Mouse (Mus musculus): ENCODE measurements around the gene Mtcl1.
A peak's percentile ranks its signal among the peaks of the same experiment; 100 is the strongest.

Mtcl1 gene

DNA sequence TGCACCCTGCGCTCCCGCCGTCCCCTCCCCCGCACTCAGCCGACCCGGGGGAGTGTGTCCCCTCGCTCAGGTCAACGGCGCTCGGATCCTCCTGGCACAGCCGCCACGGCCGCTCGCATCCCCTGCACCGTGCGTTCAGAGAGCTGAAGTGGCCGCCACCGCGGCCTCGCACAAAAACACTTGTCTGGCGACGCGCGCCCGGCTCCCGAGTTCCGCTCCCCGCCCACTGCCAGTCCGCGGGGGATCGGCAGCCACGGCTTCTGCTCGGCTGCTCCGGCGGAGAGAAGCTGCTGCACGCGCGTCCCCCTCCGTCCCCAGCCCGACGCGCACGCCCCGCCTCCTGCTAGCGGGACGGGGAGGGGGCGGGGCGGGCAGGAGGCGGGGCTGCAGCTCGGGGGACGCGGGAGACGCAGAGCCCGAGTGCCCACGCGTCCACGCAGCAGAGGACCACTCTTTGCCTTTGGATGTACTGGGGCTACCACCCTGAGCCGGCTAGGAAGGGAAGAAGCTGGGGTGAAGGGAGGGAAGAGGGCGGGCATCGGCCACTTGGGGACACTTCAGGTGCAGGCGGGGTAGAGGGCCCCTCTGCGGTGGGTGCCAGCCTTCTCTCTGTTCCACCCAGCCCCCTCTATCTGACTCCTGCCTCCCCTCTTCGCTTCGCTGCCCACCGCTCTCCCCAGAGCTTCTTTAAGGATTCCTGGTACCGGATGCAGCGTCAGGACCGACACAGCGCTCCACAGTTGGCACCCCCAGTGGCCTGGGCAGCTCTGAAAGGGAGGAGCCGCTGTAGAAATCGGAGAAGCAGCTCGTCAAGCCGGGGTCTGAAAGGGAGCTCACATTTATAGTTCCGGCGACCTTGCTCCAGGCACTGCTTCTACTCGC lies at the start of gene Mtcl1:
Gene Mtcl1, minus strand, starts transcription at position 291 of the 882 bp plus-strand sequence.
- DNase-seq: peak; percentile 42

DNA sequence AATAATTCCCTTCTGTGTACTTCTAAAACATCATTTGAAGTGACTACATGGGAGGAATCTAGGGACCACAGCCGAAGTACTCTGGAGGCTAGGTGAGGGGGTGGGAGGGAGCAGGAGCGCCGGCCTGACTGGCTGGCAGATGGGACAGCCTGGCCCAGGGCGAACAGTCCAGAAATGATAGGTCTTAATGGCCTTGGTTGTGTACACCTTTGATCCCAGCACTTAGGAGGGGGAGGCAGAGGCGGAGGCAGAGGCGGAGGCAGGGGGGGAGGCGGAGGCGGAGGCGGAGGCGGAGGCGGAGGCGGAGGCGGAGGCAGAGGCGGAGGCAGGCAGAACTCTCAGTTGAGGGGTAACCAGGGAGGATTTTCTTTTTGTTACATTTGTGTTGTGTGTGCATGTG lies 49.0 kb upstream of the Mtcl1 start:
- no peak for DNase-seq

DNA sequence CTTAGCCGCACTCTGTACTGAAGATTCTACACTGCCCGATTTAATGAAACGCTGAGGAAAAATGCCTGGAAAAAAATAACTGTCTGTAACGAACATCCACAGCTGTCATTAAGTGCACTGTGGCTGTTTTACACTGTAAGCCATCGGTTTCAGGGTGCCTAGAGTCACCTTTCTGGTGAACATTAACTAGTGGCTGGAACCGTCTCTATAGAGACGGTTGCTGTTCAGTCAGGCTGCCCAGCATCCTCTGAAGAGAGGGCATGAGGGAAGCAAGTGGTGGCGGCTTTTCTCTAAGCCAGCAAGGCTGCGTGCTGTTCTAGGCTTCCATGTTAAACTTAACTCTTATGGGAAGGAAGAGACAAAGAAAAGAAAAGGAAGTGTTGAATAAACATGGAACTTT lies 47.0 kb upstream of the Mtcl1 start:
- DNase-seq: no peak

DNA sequence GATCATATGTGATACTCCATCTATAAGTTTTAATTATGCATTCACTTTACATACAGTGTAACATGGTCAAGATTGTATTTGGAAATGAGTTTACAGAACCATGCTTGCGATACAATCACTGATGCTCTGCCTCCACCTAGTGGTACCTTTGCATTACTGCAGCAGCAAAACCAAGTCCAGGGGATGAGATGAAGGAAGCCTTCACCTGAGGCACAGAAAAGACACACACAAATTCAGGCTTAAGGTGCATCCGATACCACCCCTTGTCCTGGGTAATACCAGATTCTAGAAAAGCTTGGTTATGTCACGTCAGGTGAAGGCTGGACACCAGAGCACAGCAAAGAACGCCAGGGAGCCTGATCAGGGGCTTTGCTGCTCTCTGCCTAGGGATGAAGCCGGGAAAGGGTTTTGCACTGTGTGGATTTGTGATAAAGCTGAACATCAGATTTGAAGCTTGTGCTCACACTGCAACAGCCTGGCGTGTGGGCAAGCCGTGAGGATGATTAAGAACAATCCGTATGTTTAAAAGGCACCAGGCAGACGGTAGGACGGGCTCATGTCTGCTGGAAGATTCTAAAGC lies 40.6 kb upstream of the Mtcl1 start:
- DNase-seq: peak; percentile 60

GRCm38 (mm10) chr17:66486576-66486975 lies 37.0 kb upstream of the Mtcl1 start:
- DNase-seq: no peak

GRCm38 (mm10) chr17:66485742-66486141 lies 36.2 kb upstream of the Mtcl1 start:
- peak; percentile 74 for DNase-seq

DNA sequence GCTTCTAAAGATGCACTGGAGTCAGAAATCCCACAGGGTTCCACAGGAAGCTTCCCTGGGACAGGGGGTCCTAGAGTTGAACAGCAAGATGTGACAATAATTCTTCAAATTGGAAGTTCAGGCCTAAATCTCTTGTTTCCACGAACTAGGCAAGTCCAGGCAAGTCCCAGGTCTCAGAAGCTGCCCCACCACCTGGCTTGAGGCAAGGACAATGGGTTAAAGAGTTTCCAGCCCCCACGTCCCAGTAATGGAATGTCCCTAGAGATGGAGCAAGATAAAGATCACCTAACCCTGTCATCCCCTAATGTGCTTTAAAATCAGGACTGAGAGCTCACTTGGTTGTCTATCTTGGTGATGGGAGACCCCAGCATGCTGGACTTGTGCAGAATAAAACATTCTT lies 35.4 kb upstream of the Mtcl1 start:
- no peak for DNase-seq

GRCm38 (mm10) chr17:66483651-66484454 lies 34.3 kb upstream of the Mtcl1 start:
- no peak for DNase-seq

GRCm38 (mm10) chr17:66481295-66481694 lies 31.7 kb upstream of the Mtcl1 start:
- no peak for DNase-seq

GRCm38 (mm10) chr17:66480491-66481278 lies 31.1 kb upstream of the Mtcl1 start:
- DNase-seq: no peak

- no peak for DNase-seq
Measured at GRCm38 (mm10) chr17:66479813-66480490, 30.4 kb upstream of the Mtcl1 start.

GRCm38 (mm10) chr17:66479311-66479710 lies 29.8 kb upstream of the Mtcl1 start:
- no peak for DNase-seq

GRCm38 (mm10) chr17:66473205-66473604 lies 23.7 kb upstream of the Mtcl1 start:
- DNase-seq: no peak

DNA sequence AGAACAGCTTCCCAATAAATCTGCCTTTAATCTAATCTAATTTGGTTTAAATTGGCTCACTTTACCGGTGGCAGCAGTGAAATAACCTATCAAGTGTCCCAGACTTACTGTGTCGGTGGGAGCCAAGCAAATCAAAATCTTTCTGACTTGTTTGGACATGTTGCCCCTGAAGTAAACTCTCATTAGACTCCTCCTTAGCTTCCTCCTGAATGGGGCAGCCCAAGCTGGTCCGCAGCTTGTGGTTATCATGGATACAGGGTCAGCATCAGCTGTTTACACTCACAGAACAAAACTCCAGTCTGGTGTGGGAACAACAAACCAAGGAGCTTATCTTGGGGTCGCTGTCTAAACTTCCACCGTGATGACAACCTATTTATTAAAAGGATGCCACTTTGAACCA lies 22.2 kb upstream of the Mtcl1 start:
- DNase-seq: no peak

- no peak for DNase-seq
Measured at GRCm38 (mm10) chr17:66471252-66471651, 21.7 kb upstream of the Mtcl1 start.

- DNase-seq: no peak
Measured at GRCm38 (mm10) chr17:66470020-66470419, 20.5 kb upstream of the Mtcl1 start.

GRCm38 (mm10) chr17:66457278-66457677 lies 7.7 kb upstream of the Mtcl1 start:
- DNase-seq: no peak

DNA sequence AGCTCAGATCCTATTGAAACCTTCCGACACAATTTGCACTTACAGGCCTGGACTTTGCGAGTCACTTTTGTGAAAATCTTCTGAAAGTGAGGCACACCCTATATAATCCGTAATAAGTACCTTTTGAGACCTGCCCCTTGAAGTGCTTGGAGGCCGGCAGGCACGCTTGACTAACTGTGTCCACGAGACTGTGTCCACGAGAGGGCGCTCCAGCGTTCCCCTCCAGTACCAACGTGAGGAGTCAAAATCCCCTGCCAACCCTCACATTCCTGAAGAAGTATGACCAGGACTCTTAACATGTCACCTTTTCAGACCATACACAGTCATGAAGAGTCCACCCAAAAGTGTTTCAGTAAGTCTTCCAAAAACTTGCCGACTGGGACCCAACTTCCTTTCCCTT lies 1.6 kb upstream of the Mtcl1 start:
- peak; percentile 85 for DNase-seq

DNA sequence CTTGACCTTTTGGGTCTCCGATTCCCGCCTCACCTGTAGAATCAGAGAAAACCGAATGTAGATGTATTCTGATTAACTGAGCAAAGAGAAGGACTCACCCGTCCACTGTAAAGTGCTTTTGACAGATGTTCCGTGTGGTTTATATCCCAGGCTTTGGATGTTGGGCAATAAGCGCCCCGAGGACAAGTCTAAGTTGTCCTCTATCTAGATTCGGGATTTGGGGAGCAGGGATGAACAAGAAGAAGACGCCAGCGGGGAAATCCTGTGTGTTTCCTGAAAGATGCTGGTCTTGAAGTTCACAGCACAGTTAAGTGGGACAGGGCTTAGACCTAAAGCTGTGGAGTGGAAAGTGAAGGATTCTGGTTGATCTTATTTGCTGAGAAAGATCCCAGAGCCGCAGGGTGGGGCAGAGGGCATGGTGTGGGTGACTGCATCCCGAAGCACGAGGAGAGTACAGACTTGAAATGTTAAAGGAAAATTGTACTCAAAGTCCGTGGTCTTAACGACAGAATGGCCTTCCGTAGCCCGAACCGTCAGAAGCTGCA lies 1.0 kb upstream of the Mtcl1 start:
- no peak for DNase-seq

DNA sequence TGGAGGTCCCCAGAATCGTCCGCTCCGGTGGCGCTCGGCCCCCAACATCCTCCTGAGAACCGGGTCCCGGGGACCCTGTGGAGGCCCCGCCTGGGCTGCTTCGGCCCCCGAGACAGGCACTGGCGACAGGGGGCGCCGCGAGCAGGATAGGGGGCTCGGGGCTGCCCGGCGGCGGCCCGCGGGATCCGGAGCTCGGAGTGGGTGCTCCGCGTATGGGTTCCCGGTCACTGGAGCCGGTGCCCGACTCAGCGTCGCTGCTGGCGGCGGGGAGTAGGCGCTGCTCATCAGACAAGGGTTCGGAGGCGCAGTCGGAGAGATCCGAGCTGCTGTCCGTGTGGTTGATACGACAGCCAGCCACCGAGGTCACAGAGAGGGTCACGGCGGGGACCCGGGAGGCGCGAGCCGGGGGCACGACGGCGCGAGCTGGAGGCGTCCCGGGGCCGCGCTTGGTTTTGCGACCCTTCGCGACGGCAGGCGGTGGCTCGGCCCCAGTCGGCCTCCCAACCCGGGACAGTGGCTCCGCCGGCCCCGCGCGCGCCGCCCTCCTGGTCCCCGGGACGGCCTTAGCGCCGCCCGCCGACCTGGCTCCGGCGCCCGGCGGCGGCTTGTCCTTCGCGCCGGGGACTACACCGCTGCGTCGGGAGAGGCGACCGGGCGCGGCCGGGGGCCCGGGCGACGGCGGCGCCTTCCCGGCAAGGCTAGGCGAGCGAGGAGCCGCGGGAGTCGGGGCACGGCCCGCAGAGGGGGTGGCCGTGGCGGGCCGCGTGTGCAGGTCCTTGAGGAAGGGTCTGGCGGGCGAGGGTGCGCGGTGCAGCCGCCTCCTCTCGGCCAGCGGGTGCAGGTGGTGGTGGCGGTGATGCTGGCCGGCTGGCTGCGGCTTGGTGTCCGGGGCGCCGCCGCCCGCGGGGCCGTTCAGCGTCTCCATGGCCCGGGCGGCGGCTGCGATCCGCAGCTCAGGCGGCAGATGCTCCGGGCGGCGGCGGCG lies 837 bp downstream of the Mtcl1 start:
- peak; percentile 11 for DNase-seq

DNA sequence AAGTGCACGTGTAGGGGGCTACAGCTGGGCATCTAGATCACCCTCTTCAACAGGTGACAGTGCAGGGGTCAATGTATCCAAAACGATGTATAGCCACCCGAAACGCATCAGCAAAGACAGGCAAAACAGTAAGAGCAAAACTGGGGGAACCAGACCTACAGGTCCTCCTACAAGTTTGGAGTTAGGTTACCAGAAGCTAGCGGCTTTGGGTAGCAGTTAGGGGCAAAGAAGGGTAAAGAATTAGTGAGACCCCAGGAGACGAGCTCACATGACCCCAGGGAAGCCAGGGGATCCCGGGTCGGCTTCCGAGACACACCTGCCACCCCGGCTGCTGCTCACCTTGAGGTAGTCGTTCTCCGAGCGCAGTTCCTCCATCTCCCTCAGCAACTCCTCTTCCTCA lies 1.6 kb downstream of the Mtcl1 start:
- DNase-seq: no peak

All from kidney, adult 9 months (tissue).